Mouse (Mus musculus): ENCODE data around the gene Gtf2ird2. TPM values are rescaled to one million over a fixed set of nuclear protein-coding genes. Genes with fewer than 3 reads are reported as not detected.
A peak's percentile ranks its signal among the peaks of the same experiment; 100 is the strongest.

Gtf2ird2 gene
- total and polyA plus RNA-seq, 3 experiments = 3.6 to 4.6 TPM; not detected in 1

GRCm38 (mm10) chr5:134229391-134229790, 45.6 kb downstream of the Gtf2ird2 start, which contains the start of gene Ncf1:
Ncf1 (minus strand) TSS chr5:134229625.
- H3K79me2 ChIP-seq (ENCODE audit: control insufficient read depth, insufficient read depth, low read length, poor library complexity) = no peaks in the 10 kb centered on the region; the same call in 1 of the 2 replicates
- H3K9ac ChIP-seq (ENCODE audit: control insufficient read depth, low read depth, low read length, poor library complexity, severe bottlenecking) = peak within 1 kb of the TSS; percentile 49
- H3K4me1 ChIP-seq (ENCODE audit: control insufficient read depth in 1 of 2, insufficient read depth in 2 of 2, low read length in 2 of 2) = peaks cover 2 to 19% of the 10 kb centered on the region in 2 experiments; a peak in 2 of 4 replicates
- DNase-seq (ENCODE audit: low read depth, low spot score) = peak; percentile 85
- peak within 1 kb of the TSS; percentile 73 for H3K27ac ChIP-seq (ENCODE audit: control insufficient read depth, low read depth, low read length)
- H3K36me3 ChIP-seq (ENCODE audit: control insufficient read depth in 1 of 2, insufficient read depth in 2 of 2, low read length in 2 of 2) = peaks cover 0 to 2% of the 10 kb centered on the region in 2 experiments; a peak in 1 of 4 replicates
- TF ChIP-seq BHLHE40 (IDR thresholded peaks at IDR 0.05; ENCODE audit: borderline replicate concordance, low read depth, low read length) = no peak
- TF ChIP-seq TBP (IDR thresholded peaks at IDR 0.05; ENCODE audit: low read depth, low read length) = peak; percentile 56; the same call in 1 of the 2 replicates
- no peak for TF ChIP-seq ZMIZ1 (IDR thresholded peaks at IDR 0.05; ENCODE audit: low read depth, low read length)
- no peak for TF ChIP-seq TCF12 (IDR thresholded peaks at IDR 0.05; ENCODE audit: low read depth, low read length)
- TF ChIP-seq ETS1 (IDR thresholded peaks at IDR 0.05; ENCODE audit: low read depth, low read length) = 0 out of 2 replicates have a peak, but pooled peaks have one; percentile 6
- TF ChIP-seq POLR2AphosphoS2 (IDR thresholded peaks at IDR 0.05; ENCODE audit: low read length) = no peak
- TF ChIP-seq NELFE (IDR thresholded peaks at IDR 0.05; ENCODE audit: low read depth, low read length) = no peak
- 0 out of 2 replicates have a peak, but pooled peaks have one; percentile 51 for TF ChIP-seq MAZ (IDR thresholded peaks at IDR 0.05; ENCODE audit: low read depth, low read length)
- peak; percentile 62; the same call in 1 of the 2 replicates for TF ChIP-seq ZKSCAN1 (IDR thresholded peaks at IDR 0.05; ENCODE audit: low read depth, low read length)
- TF ChIP-seq KAT2A (conservative IDR thresholded peaks at IDR 0.05; ENCODE audit: low read depth, low read length) = no peak
- no peak for TF ChIP-seq UBTF (IDR thresholded peaks at IDR 0.05; ENCODE audit: borderline replicate concordance, insufficient read depth, low read depth, low read length)
- H3K27me3 ChIP-seq (ENCODE audit: control insufficient read depth in 1 of 2, insufficient read depth in 2 of 2, low read length in 2 of 2) = no peaks in the 10 kb centered on the region
- no peaks in the 10 kb centered on the region for H3K9me3 ChIP-seq (replicated peaks; ENCODE audit: insufficient read depth, low read length)
- peak within 1 kb of the TSS; percentile 6 to 36; a peak in 2 of 4 replicates for H3K4me3 ChIP-seq (ENCODE audit: control insufficient read depth in 1 of 2, insufficient read depth in 1 of 2, low read depth in 2 of 2, low read length in 2 of 2)

GRCm38 (mm10) chr5:134231376-134231775, 47.6 kb downstream of the Gtf2ird2 start:
- Histone ChIP-seq H3K9ac (ENCODE audit: control insufficient read depth, low read depth, low read length, poor library complexity, severe bottlenecking) (no peak overlapping the region), H3K4me1 (ENCODE audit: control insufficient read depth in 1 of 2, insufficient read depth in 2 of 2, low read length in 2 of 2) (peaks cover 2 to 19% of the 10 kb centered on the region in 2 experiments; a peak in 2 of 4 replicates), H3K79me2 (ENCODE audit: control insufficient read depth, insufficient read depth, low read length, poor library complexity) (no peaks in the 10 kb centered on the region; the same call in 1 of the 2 replicates), H3K36me3 (ENCODE audit: control insufficient read depth in 1 of 2, insufficient read depth in 2 of 2, low read length in 2 of 2) (peaks cover 0 to 2% of the 10 kb centered on the region in 2 experiments; a peak in 1 of 4 replicates), H3K4me3 (ENCODE audit: control insufficient read depth in 1 of 2, insufficient read depth in 1 of 2, low read depth in 2 of 2, low read length in 2 of 2) (no peak overlapping the region), H3K27me3 (ENCODE audit: control insufficient read depth in 1 of 2, insufficient read depth in 2 of 2, low read length in 2 of 2) (no peaks in the 10 kb centered on the region), H3K27ac (ENCODE audit: control insufficient read depth, low read depth, low read length) (no peak overlapping the region), H3K9me3 (replicated peaks; ENCODE audit: insufficient read depth, low read length) (no peaks in the 10 kb centered on the region)
- DNase-seq (ENCODE audit: low read depth, low spot score) = no peak
- TF ChIP-seq NRF1 (IDR thresholded peaks at IDR 0.05; ENCODE audit: insufficient read depth, low read depth, low read length, poor library complexity, severe bottlenecking) = no peak

DNA sequence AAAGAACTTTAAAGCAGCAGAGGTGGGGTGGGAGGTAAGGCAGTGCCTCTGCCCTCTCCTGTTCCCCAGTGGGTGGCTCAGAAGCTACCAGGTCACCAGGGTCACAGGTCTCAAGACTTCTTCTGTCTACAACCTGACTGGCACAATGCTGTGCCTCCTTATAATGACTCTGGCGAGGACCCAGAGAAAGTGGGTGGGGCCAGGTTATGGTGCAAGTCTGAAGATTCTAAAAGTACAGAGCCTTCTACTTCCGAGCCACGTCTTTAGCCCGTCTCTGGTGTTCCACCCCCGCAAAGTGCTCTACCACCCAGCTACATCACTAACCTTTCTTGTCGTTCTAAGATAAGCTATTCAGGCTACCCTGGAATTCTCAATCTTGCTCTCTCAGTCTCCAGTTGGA, 48.3 kb downstream of the Gtf2ird2 start:
- Histone ChIP-seq H3K79me2 (ENCODE audit: control insufficient read depth, insufficient read depth, low read length, poor library complexity) (no peaks in the 10 kb centered on the region; the same call in 1 of the 2 replicates), H3K27ac (ENCODE audit: control insufficient read depth, low read depth, low read length) (peak overlapping the region; percentile 51), H3K9me3 (replicated peaks; ENCODE audit: insufficient read depth, low read length) (no peaks in the 10 kb centered on the region), H3K4me1 (ENCODE audit: control insufficient read depth in 1 of 2, insufficient read depth in 2 of 2, low read length in 2 of 2) (peaks cover 2 to 19% of the 10 kb centered on the region in 2 experiments; a peak in 2 of 4 replicates), H3K36me3 (ENCODE audit: control insufficient read depth in 1 of 2, insufficient read depth in 2 of 2, low read length in 2 of 2) (peaks cover 0 to 2% of the 10 kb centered on the region in 2 experiments; a peak in 1 of 4 replicates), H3K27me3 (ENCODE audit: control insufficient read depth in 1 of 2, insufficient read depth in 2 of 2, low read length in 2 of 2) (no peaks in the 10 kb centered on the region), H3K9ac (ENCODE audit: control insufficient read depth, low read depth, low read length, poor library complexity, severe bottlenecking) (peak overlapping the region; percentile 38), H3K4me3 (ENCODE audit: control insufficient read depth in 1 of 2, insufficient read depth in 1 of 2, low read depth in 2 of 2, low read length in 2 of 2) (peak overlapping the region; percentile 36 to 51; a peak in 2 of 4 replicates)
- no peak for TF ChIP-seq JUND (IDR thresholded peaks at IDR 0.05; ENCODE audit: low read depth, low read length)
- TF ChIP-seq USF1 (IDR thresholded peaks at IDR 0.05; ENCODE audit: low read depth, low read length) = no peak
- peak; percentile 36 for TF ChIP-seq SIN3A (IDR thresholded peaks at IDR 0.05; ENCODE audit: low read length)
- peak in 1 of 2 experiments; percentile 40; a peak in 1 of 4 replicates for TF ChIP-seq EP300 (IDR thresholded peaks at IDR 0.05; ENCODE audit: low read depth in 1 of 2, low read length in 2 of 2)
- peak; percentile 26; the same call in 1 of the 2 replicates for TF ChIP-seq RCOR1 (IDR thresholded peaks at IDR 0.05; ENCODE audit: low read depth, low read length)
- TF ChIP-seq UBTF (IDR thresholded peaks at IDR 0.05; ENCODE audit: borderline replicate concordance, insufficient read depth, low read depth, low read length) = no peak
- TF ChIP-seq RAD21 (IDR thresholded peaks at IDR 0.05; ENCODE audit: low read depth, low read length) = no peak
- no peak for TF ChIP-seq CHD1 (IDR thresholded peaks at IDR 0.05; ENCODE audit: low read depth, low read length)
- TF ChIP-seq ZC3H11A (IDR thresholded peaks at IDR 0.05; ENCODE audit: low read depth, low read length) = no peak
- TF ChIP-seq TBP (IDR thresholded peaks at IDR 0.05; ENCODE audit: low read depth, low read length) = peak; percentile 56; the same call in 1 of the 2 replicates
- no peak; the same call in 1 of the 2 replicates for TF ChIP-seq SMC3 (IDR thresholded peaks at IDR 0.05; ENCODE audit: low read depth, low read length)
- TF ChIP-seq ELF1 (IDR thresholded peaks at IDR 0.05; ENCODE audit: low read depth, low read length) = 0 out of 2 replicates have a peak, but pooled peaks have one; percentile 28
- 0 out of 2 replicates have a peak, but pooled peaks have one; percentile 11 for TF ChIP-seq GATA1 (IDR thresholded peaks at IDR 0.05; ENCODE audit: low read depth, low read length)
- TF ChIP-seq TCF12 (IDR thresholded peaks at IDR 0.05; ENCODE audit: low read depth, low read length) = peak; percentile 29; the same call in 1 of the 2 replicates
- peak; percentile 83 for DNase-seq (ENCODE audit: low read depth, low spot score)

Measured in MEL (cell line).